Mouse (Mus musculus) ES-Bruce4 (cell line): ENCODE data around the gene Antxrl.

Experiments used
- CTCF ChIP-seq: IDR thresholded peaks from one replicate; pipeline ENCODE4 v1.8.1; 2011; ENCODE audit warnings: low read depth, low read length
- EP300 ChIP-seq: IDR thresholded peaks from 2 replicates; pipeline ENCODE4 v1.6.1; 2011; ENCODE audit warnings: low read depth, low read length; ENCODE audit not compliant: insufficient read depth
- POLR2A ChIP-seq: IDR thresholded peaks from one replicate; pipeline ENCODE4 v1.8.1; 2011; ENCODE audit warnings: low read length; ENCODE audit not compliant: insufficient read depth

DNA sequence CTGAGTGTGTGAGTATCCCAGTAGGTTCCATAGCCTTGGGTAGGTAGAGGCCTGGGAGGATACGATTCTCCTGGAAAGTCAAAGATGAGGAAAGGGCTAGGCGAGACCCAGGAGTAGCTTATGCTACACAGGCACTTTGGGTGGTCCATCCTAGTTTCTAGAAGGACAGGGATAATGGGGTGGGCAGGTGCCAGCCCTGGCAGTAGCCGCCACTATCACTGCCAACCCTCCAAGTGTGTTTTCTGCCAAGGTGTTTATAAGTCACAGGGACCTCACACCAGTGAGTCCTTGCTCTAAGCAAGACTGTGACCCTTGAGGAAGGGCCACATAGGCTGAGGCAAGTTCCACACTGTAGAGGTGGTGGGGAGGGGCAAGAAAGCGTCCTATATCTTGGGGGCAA lies 11.3 kb upstream of the Antxrl start:
- TF ChIP-seq EP300 (no peak), POLR2A (no peak), CTCF (no peak)
